Mouse (Mus musculus): ENCODE results near the gene Ugt1a6b. TPM values are rescaled to one million over a fixed set of nuclear protein-coding genes. Genes with fewer than 3 reads are reported as not detected.
"Not testable (repeated sequence)": the region's sequence is repeated elsewhere in the genome, so short reads cannot be mapped to it uniquely, and the experiment has no call there.

Gene Ugt1a6b
- polyA plus RNA-seq, 1 experiment = not detected

- Histone ChIP-seq H3K27ac (ENCODE audit: insufficient read depth, low read depth, low read length) (no peak overlapping the region), H3K4me3 (ENCODE audit: insufficient read depth, low read depth, low read length) (no peak overlapping the region), H3K4me1 (ENCODE audit: control insufficient read depth, insufficient read depth, low read length) (no peaks in the 10 kb centered on the region)
- TF ChIP-seq POLR2A (IDR thresholded peaks at IDR 0.05; ENCODE audit: insufficient read depth, low read depth, low read length) (no peak), CTCF (IDR thresholded peaks at IDR 0.05; ENCODE audit: insufficient read depth, low read depth, low read length) (no peak)
Observed at GRCm38 (mm10) chr1:88092341-88092740, 10.7 kb upstream of the Ugt1a6b start.

GRCm38 (mm10) chr1:88094270-88094676, 8.8 kb upstream of the Ugt1a6b start:
- not testable (repeated sequence) for H3K4me3 ChIP-seq (ENCODE audit: insufficient read depth, low read depth, low read length); H3K27ac ChIP-seq (ENCODE audit: insufficient read depth, low read depth, low read length); H3K4me1 ChIP-seq (ENCODE audit: control insufficient read depth, insufficient read depth, low read length)
- WGBS = 78% methylated on average over 3 of the region's 3 CpGs

GRCm38 (mm10) chr1:88094941-88095492, 8.0 kb upstream of the Ugt1a6b start, which contains the start of gene Ugt1a7c:
Ugt1a7c (plus strand) TSS chr1:88095062.
- no peaks in the 10 kb centered on the region for H3K4me1 ChIP-seq (ENCODE audit: control insufficient read depth, insufficient read depth, low read length)
- TF ChIP-seq POLR2A (IDR thresholded peaks at IDR 0.05; ENCODE audit: insufficient read depth, low read depth, low read length) = no peak
- no peak for TF ChIP-seq CTCF (IDR thresholded peaks at IDR 0.05; ENCODE audit: insufficient read depth, low read depth, low read length)
- WGBS = 48% methylated on average over 10 of the region's 10 CpGs

GRCm38 (mm10) chr1:88098546-88098945, 4.5 kb upstream of the Ugt1a6b start:
- H3K4me3 ChIP-seq (ENCODE audit: insufficient read depth, low read depth, low read length); H3K27ac ChIP-seq (ENCODE audit: insufficient read depth, low read depth, low read length); H3K4me1 ChIP-seq (ENCODE audit: control insufficient read depth, insufficient read depth, low read length): not testable (repeated sequence)
- 98% methylated on average over 3 of the region's 3 CpGs for WGBS

More at GRCm38 (mm10) chr1:88094941-88095492, 8.0 kb upstream of the Ugt1a6b start, which contains the start of gene Ugt1a7c:
- Histone ChIP-seq H3K4me3 (ENCODE audit: insufficient read depth, low read depth, low read length) (no peak within 1 kb of the TSS), H3K27ac (ENCODE audit: insufficient read depth, low read depth, low read length) (no peak within 1 kb of the TSS)

GRCm38 (mm10) chr1:88099691-88100090, 3.4 kb upstream of the Ugt1a6b start:
- WGBS = 88% methylated on average over 2 of the region's 2 CpGs
- not testable (repeated sequence) for H3K27ac ChIP-seq (ENCODE audit: insufficient read depth, low read depth, low read length); H3K4me1 ChIP-seq (ENCODE audit: control insufficient read depth, insufficient read depth, low read length); H3K4me3 ChIP-seq (ENCODE audit: insufficient read depth, low read depth, low read length)

GRCm38 (mm10) chr1:88103697-88104468, 831 bp downstream of the Ugt1a6b start:
- not testable (repeated sequence) for H3K4me1 ChIP-seq (ENCODE audit: control insufficient read depth, insufficient read depth, low read length); H3K27ac ChIP-seq (ENCODE audit: insufficient read depth, low read depth, low read length); H3K4me3 ChIP-seq (ENCODE audit: insufficient read depth, low read depth, low read length)
- WGBS = 69% methylated on average over 5 of the region's 5 CpGs

GRCm38 (mm10) chr1:88104667-88105430, 1.8 kb downstream of the Ugt1a6b start:
- 100% methylated on average over 1 of the region's 1 CpGs for WGBS
- Histone ChIP-seq H3K4me3 (ENCODE audit: insufficient read depth, low read depth, low read length) (no peak overlapping the region), H3K27ac (ENCODE audit: insufficient read depth, low read depth, low read length) (no peak overlapping the region), H3K4me1 (ENCODE audit: control insufficient read depth, insufficient read depth, low read length) (no peaks in the 10 kb centered on the region)
- TF ChIP-seq CTCF (IDR thresholded peaks at IDR 0.05; ENCODE audit: insufficient read depth, low read depth, low read length) = no peak
- no peak for TF ChIP-seq POLR2A (IDR thresholded peaks at IDR 0.05; ENCODE audit: insufficient read depth, low read depth, low read length)

- Histone ChIP-seq H3K4me1 (ENCODE audit: control insufficient read depth, insufficient read depth, low read length) (no peaks in the 10 kb centered on the region), H3K4me3 (ENCODE audit: insufficient read depth, low read depth, low read length) (no peak overlapping the region), H3K27ac (ENCODE audit: insufficient read depth, low read depth, low read length) (no peak overlapping the region)
- TF ChIP-seq CTCF (IDR thresholded peaks at IDR 0.05; ENCODE audit: insufficient read depth, low read depth, low read length) (no peak), POLR2A (IDR thresholded peaks at IDR 0.05; ENCODE audit: insufficient read depth, low read depth, low read length) (no peak)
- WGBS = 79% methylated on average over 2 of the region's 2 CpGs
Observed at GRCm38 (mm10) chr1:88105656-88106055, 2.6 kb downstream of the Ugt1a6b start.

- 78% methylated on average over 2 of the region's 2 CpGs for WGBS
- H3K27ac ChIP-seq (ENCODE audit: insufficient read depth, low read depth, low read length); H3K4me3 ChIP-seq (ENCODE audit: insufficient read depth, low read depth, low read length); H3K4me1 ChIP-seq (ENCODE audit: control insufficient read depth, insufficient read depth, low read length): not testable (repeated sequence)
Observed at GRCm38 (mm10) chr1:88109027-88109557, 6.0 kb downstream of the Ugt1a6b start.

GRCm38 (mm10) chr1:88109604-88110003, 6.6 kb downstream of the Ugt1a6b start:
- WGBS = 89% methylated on average over 2 of the region's 2 CpGs
- H3K27ac ChIP-seq (ENCODE audit: insufficient read depth, low read depth, low read length); H3K4me1 ChIP-seq (ENCODE audit: control insufficient read depth, insufficient read depth, low read length); H3K4me3 ChIP-seq (ENCODE audit: insufficient read depth, low read depth, low read length): not testable (repeated sequence)

GRCm38 (mm10) chr1:88112769-88113168, 9.7 kb downstream of the Ugt1a6b start:
- WGBS = 96% methylated on average over 6 of the region's 6 CpGs
- H3K4me1 ChIP-seq (ENCODE audit: control insufficient read depth, insufficient read depth, low read length); H3K27ac ChIP-seq (ENCODE audit: insufficient read depth, low read depth, low read length); H3K4me3 ChIP-seq (ENCODE audit: insufficient read depth, low read depth, low read length): not testable (repeated sequence)

GRCm38 (mm10) chr1:88120550-88120949, 17.5 kb downstream of the Ugt1a6b start:
- not testable (repeated sequence) for H3K4me1 ChIP-seq (ENCODE audit: control insufficient read depth, insufficient read depth, low read length); H3K27ac ChIP-seq (ENCODE audit: insufficient read depth, low read depth, low read length); H3K4me3 ChIP-seq (ENCODE audit: insufficient read depth, low read depth, low read length)
- 11% methylated on average over 4 of the region's 4 CpGs for WGBS

GRCm38 (mm10) chr1:88121521-88121920, 18.5 kb downstream of the Ugt1a6b start:
- H3K4me3 ChIP-seq (ENCODE audit: insufficient read depth, low read depth, low read length); H3K27ac ChIP-seq (ENCODE audit: insufficient read depth, low read depth, low read length): not testable (repeated sequence)
- no CpG with 5 or more reads among the region's 1 CpGs for WGBS

More at GRCm38 (mm10) chr1:88121521-88121920, 18.5 kb downstream of the Ugt1a6b start:
- H3K4me1 ChIP-seq (ENCODE audit: control insufficient read depth, insufficient read depth, low read length) = not testable (repeated sequence)

All from olfactory bulb, adult 2 months (tissue).